Mouse (Mus musculus) CH12.LX (cell line): ENCODE measurements around the gene Lrrc29. TPM values are rescaled to one million over a fixed set of nuclear protein-coding genes. Genes with fewer than 3 reads are reported as not detected.
A peak's percentile ranks its signal among the peaks of the same experiment; 100 is the strongest.

Source experiments
- DNase-seq: peaks from one replicate; pipeline ENCODE4 v3.0.0-alpha.2; 2013; ENCODE audit errors: extremely low read depth
- H3K27ac ChIP-seq: 2 replicates; pipeline ENCODE4 v1.5.1; 2012; ENCODE audit warnings: low read depth, mild to moderate bottlenecking, control low read depth, moderate library complexity; ENCODE audit not compliant: insufficient read depth
- H3K27me3 ChIP-seq: replicated peaks from 2 replicates; pipeline ENCODE3; 2012; ENCODE audit warnings: inconsistent platforms
- H3K36me3 ChIP-seq, 2 experiments: replicated peaks in 1 of 2; 2 replicates each; pipeline versions ENCODE3 to v1.6.1; 2012; ENCODE audit warnings: inconsistent platforms in 1 of 2, low read length in 1 of 2, mild to moderate bottlenecking in 1 of 2, mixed read lengths in 1 of 2, moderate library complexity in 1 of 2; ENCODE audit not compliant: control insufficient read depth in 1 of 2, insufficient read depth in 1 of 2
- H3K4me1 ChIP-seq, 2 experiments: 2 replicates each; pipeline ENCODE4 v1.6.1; 2012; ENCODE audit warnings: inconsistent platforms in 1 of 2, moderate library complexity in 1 of 2; ENCODE audit not compliant: insufficient read depth in 2 of 2, control insufficient read depth in 1 of 2
- H3K4me2 ChIP-seq: 2 replicates; pipeline ENCODE4 v1.6.1; 2012; ENCODE audit warnings: low read depth, mild to moderate bottlenecking, control low read depth; ENCODE audit not compliant: poor library complexity, insufficient read depth, severe bottlenecking
- H3K4me3 ChIP-seq, 3 experiments: fragments of 150-350 bp in 1 of 3; sonication (generic) in 1 of 3; replicated peaks in 1 of 3; 2 replicates each; pipeline versions ENCODE3 to v1.5.1; 2011 to 2012; ENCODE audit warnings: low read depth in 2 of 3, low read length in 2 of 3, mild to moderate bottlenecking in 2 of 3, moderate library complexity in 2 of 3, control low read depth in 1 of 3, improper control_type of control experiment in 1 of 3, inconsistent platforms in 1 of 3, mixed read lengths in 1 of 3; ENCODE audit not compliant: poor library complexity in 1 of 3
- H3K79me2 ChIP-seq: replicated peaks from 2 replicates; pipeline ENCODE4 v1.6.1; 2012; ENCODE audit warnings: mild to moderate bottlenecking, moderate library complexity; ENCODE audit not compliant: control insufficient read depth, poor library complexity, insufficient read depth, severe bottlenecking; ENCODE audit errors: extremely low read depth
- H3K9ac ChIP-seq: 2 replicates; pipeline ENCODE4 v1.6.1; 2012; ENCODE audit warnings: low read depth, mild to moderate bottlenecking, control low read depth, moderate library complexity; ENCODE audit not compliant: insufficient read depth
- H3K9me3 ChIP-seq: replicated peaks from 2 replicates; pipeline ENCODE3; 2012; ENCODE audit warnings: low read length, inconsistent platforms, mixed read lengths
- BHLHE40 ChIP-seq: IDR thresholded peaks from 2 replicates; pipeline ENCODE4 v1.6.1; 2011; ENCODE audit warnings: mild to moderate bottlenecking, low read depth, low read length, improper control_type of control experiment
- CTCF ChIP-seq, 2 experiments: IDR thresholded peaks in 1 of 2; conservative IDR thresholded peaks in 1 of 2; 2 replicates each; pipeline ENCODE4 v1.5.1; 2011 to 2012; ENCODE audit warnings: low read depth in 2 of 2, low read length in 2 of 2, improper control_type of control experiment in 1 of 2, inconsistent platforms in 1 of 2, mild to moderate bottlenecking in 1 of 2, moderate library complexity in 1 of 2
- E2F4 ChIP-seq: IDR thresholded peaks from 2 replicates; pipeline ENCODE4 v1.6.1; 2011; ENCODE audit warnings: low read depth, low read length, improper control_type of control experiment; ENCODE audit not compliant: insufficient replicate concordance
- ELF1 ChIP-seq: IDR thresholded peaks from 2 replicates; pipeline ENCODE4 v1.6.1; 2014; ENCODE audit warnings: low read depth, mild to moderate bottlenecking, inconsistent platforms, low read length, improper control_type of control experiment
- HCFC1 ChIP-seq: IDR thresholded peaks from 2 replicates; pipeline ENCODE4 v1.6.1; 2012; ENCODE audit warnings: low read depth, mild to moderate bottlenecking, inconsistent platforms, low read length, improper control_type of control experiment
- IRF4 ChIP-seq: IDR thresholded peaks from 2 replicates; pipeline ENCODE4 v1.6.1; 2014; ENCODE audit warnings: low read depth, mild to moderate bottlenecking, inconsistent platforms, low read length, improper control_type of control experiment
- MAZ ChIP-seq: IDR thresholded peaks from 2 replicates; pipeline ENCODE4 v1.6.1; 2012; ENCODE audit warnings: low read depth, mild to moderate bottlenecking, inconsistent platforms, low read length, improper control_type of control experiment, moderate library complexity
- NRF1 ChIP-seq: IDR thresholded peaks from 2 replicates; pipeline ENCODE4 v1.6.1; 2014; ENCODE audit warnings: low read depth, mild to moderate bottlenecking, inconsistent platforms, low read length, improper control_type of control experiment, moderate library complexity
- POLR2A ChIP-seq: IDR thresholded peaks from 2 replicates; pipeline ENCODE4 v1.6.1; 2011; ENCODE audit warnings: low read depth, mild to moderate bottlenecking, improper control_type of control experiment, low read length
- RAD21 ChIP-seq: IDR thresholded peaks from 2 replicates; pipeline ENCODE4 v1.6.1; 2011; ENCODE audit warnings: low read depth, mild to moderate bottlenecking, low read length, improper control_type of control experiment, moderate library complexity
- RCOR1 ChIP-seq: conservative IDR thresholded peaks from 2 replicates; pipeline ENCODE4 v1.6.1; 2012; ENCODE audit warnings: low read depth, mild to moderate bottlenecking, inconsistent platforms, low read length, improper control_type of control experiment
- SIN3A ChIP-seq: IDR thresholded peaks from 2 replicates; pipeline ENCODE4 v1.6.1; 2012; ENCODE audit warnings: low read length, improper control_type of control experiment, inconsistent platforms
- TCF12 ChIP-seq: IDR thresholded peaks from 2 replicates; pipeline ENCODE4 v1.6.1; 2014; ENCODE audit warnings: low read depth, mild to moderate bottlenecking, inconsistent platforms, low read length, improper control_type of control experiment
- ZKSCAN1 ChIP-seq: IDR thresholded peaks from 2 replicates; pipeline ENCODE4 v1.6.1; 2012; ENCODE audit warnings: low read depth, inconsistent platforms, low read length, improper control_type of control experiment, borderline replicate concordance
- dilution Hi-C: fragments of 300-500 bp; cut with MboI; formaldehyde crosslinking; loops from 2 replicates; pipeline ENCODE4 v1.14.3; 2020; ENCODE audit warnings: low sequenced_read_pairs; ENCODE audit not compliant: extremely low pct_unique_long_range_greater_than_20kb, extremely low pct_ligation_motif_present
- in situ Hi-C: fragments of 300-500 bp; cut with MboI; formaldehyde crosslinking; loops from 3 replicates; pipeline ENCODE4 v1.14.3; 2019; ENCODE audit warnings: low sequenced_read_pairs, low pct_ligation_motif_present, low pct_unique_long_range_greater_than_20kb, mixed read lengths
- polyA plus RNA-seq: library from polyadenylated mRNA; unstranded; fragments of >175 nt; gene quantifications from 2 replicates; pipeline ENCODE4 v1.2.1, GENCODE M21; 2012; ENCODE audit warnings: low read depth; ENCODE audit not compliant: insufficient read length
- total RNA-seq, 2 experiments: library from RNA; depleted of rRNA; stranded (reverse); fragments of 300-350 nt in 1 of 2; fragments of >200 nt in 1 of 2; gene quantifications; 2 replicates each; pipeline ENCODE4 v1.2.3; 2012 to 2014

Lrrc29 gene
- total and polyA plus RNA-seq, 3 experiments = 1.4 to 1.8 (median 1.7) TPM

DNA sequence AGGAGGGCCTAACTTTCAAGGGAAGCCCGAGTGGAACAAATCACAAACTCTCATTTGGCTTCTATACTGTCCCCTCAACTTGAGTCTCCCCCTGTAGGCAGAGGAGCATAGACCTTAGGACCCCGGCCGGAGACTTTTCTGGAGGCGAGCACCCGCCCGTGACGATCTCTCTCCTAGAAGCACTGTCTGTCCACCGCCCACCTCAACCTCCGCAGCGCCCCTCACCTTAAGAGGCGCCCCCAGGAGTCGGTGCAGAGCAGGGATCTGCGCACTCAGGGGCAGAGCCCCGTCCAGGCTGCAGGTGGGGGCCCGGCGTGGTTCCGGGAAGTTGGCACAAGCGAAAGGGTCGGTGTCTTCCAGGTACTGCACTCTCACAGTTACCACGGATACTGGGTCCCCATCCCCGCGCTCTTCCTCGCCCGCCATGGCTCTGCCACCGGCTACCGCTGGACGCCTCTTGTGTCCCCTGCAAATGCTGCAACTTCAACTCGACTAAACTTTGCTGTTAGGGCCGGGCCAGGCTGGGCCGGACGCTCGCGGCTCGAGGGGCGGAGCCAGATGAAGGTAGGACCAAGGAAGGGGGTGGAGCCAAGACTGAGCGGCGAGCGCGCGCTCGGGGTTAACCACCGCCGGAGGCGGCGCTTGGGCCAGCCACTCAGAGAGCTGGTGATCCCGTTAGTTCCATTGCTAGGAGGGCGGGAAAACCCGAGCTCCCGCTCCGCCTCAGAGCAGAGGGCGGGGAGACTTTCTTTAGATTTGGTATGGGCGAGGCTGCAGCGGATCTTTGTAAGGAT, 21.5 kb upstream of the Lrrc29 start, which contains the start of gene Fhod1:
Gene Fhod1, minus strand, starts transcription at position 526 of the 794 bp plus-strand sequence.
- H3K4me1 ChIP-seq = peaks cover 15 to 39% of the 10 kb centered on the region in 2 experiments

DNA sequence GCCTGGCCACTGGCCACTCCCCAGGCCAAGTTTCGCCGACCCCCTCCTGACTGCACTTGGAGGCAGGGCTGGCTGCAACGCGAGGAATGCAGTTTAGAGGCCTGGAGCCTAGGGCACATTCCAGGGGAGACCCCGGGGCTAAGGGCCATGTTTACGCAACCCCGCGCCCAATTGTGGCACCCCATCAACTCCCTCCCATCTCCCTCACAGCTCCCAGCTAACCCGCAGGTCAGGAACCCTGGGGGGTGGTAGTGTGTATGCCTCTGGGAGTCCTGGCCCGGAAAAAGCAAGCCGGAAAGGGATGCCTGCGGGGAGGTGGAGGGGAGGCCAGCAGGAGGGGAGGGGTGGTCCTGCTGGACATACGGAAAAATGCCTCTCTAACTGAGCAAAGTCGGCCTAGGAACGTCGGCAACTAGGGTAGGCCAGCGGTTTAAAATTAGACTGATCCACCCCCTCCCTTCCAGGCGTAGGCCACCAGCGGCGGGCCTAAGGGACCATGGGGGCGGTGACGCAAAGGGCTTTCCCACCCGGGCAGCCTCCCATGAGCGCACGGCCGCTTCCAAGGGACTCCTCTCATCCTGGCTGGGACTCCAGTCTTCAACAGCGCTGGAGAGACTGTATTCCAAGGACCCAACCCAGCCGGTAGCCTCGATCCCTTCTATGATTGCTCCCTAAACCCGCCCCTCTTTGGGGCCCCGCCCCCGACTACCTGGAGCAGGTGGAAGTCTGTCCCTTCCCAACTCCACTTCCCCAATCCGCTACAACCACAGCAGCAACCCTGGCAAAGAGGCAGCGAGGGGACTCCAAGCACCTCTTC, 20.7 kb upstream of the Lrrc29 start:
- H3K4me2 ChIP-seq = peak overlapping the region; percentile 68
- peaks cover 17% of the 10 kb centered on the region for H3K27me3 ChIP-seq
- in situ Hi-C loops = no loop called here
- H3K9ac ChIP-seq = peak overlapping the region; percentile 57; the same call in 1 of the 2 replicates
- no peak for DNase-seq
- no peaks in the 10 kb centered on the region; the same call in 1 of the 2 replicates for H3K79me2 ChIP-seq
- H3K9me3 ChIP-seq = no peaks in the 10 kb centered on the region
- H3K36me3 ChIP-seq = no peaks in the 10 kb centered on the region
- dilution Hi-C loops = no loop called here
- H3K4me1 ChIP-seq = peaks cover 15 to 39% of the 10 kb centered on the region in 2 experiments
- TF ChIP-seq TCF12 = no peak
- TF ChIP-seq IRF4 = 0 out of 2 replicates have a peak, but pooled peaks have one; percentile 20
- peak overlapping the region; percentile 80 to 85 (median 82) for H3K4me3 ChIP-seq
- H3K27ac ChIP-seq = no peak overlapping the region

More for the DNA sequence above, 21.5 kb upstream of the Lrrc29 start, which contains the start of gene Fhod1:
- Histone ChIP-seq H3K79me2 (no peaks in the 10 kb centered on the region; the same call in 1 of the 2 replicates), H3K4me2 (peak within 1 kb of the TSS; percentile 90), H3K36me3 (no peaks in the 10 kb centered on the region), H3K27ac (no peak within 1 kb of the TSS), H3K4me3 (peak within 1 kb of the TSS; percentile 80 to 85 (median 82)), H3K9me3 (no peaks in the 10 kb centered on the region), H3K9ac (peak within 1 kb of the TSS; percentile 57), H3K27me3 (peaks cover 17% of the 10 kb centered on the region)
- peak; percentile 95 for DNase-seq
- in situ Hi-C loops = no loop called here
- TF ChIP-seq RCOR1 (no peak), ZKSCAN1 (no peak), NRF1 (peak; percentile 47; the same call in 1 of the 2 replicates), SIN3A (peak; percentile 51; the same call in 1 of the 2 replicates), RAD21 (no peak), CTCF (conservative IDR thresholded peaks at IDR 0.05 in 1 of 2, IDR thresholded peaks at IDR 0.05 in 1 of 2; ENCODE audit: low read depth in 2 of 2, low read length in 2 of 2) (peak in 1 of 2 experiments; percentile 40; a peak in 2 of 4 replicates), ELF1 (peak; percentile 44; the same call in 1 of the 2 replicates), POLR2A (peak; percentile 70), MAZ (peak; percentile 33; the same call in 1 of the 2 replicates), HCFC1 (peak; percentile 38; the same call in 1 of the 2 replicates), E2F4 (peak; percentile 95), BHLHE40 (no peak), TCF12 (peak; percentile 59; the same call in 1 of the 2 replicates)
- dilution Hi-C loops = no loop called here
